Mouse (Mus musculus) urinary bladder, postnatal 25 days (tissue): ENCODE results near the gene Palm2.
A peak's percentile ranks its signal among the peaks of the same experiment; 100 is the strongest.

ENCODE experiments used
- DNase-seq: peaks from one replicate; pipeline ENCODE4 v3.0.0; 2022; ENCODE audit warnings: low spot score

Palm2 gene

DNA sequence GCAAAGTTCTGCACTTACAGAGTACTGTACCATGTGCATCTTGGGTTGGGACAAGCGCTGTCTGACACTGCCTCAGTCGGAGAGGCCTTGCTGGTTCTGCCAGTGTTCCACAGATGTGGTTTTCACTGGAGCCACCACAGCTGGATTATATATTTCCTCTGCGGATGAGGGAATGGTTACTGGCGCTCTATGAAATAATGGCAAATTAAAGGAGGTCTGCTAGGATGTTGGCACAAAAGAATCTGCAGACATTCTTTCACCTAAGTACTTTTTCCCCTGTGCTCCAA is 135.0 kb downstream of the Palm2 start:
- DNase-seq, result no peak

DNA sequence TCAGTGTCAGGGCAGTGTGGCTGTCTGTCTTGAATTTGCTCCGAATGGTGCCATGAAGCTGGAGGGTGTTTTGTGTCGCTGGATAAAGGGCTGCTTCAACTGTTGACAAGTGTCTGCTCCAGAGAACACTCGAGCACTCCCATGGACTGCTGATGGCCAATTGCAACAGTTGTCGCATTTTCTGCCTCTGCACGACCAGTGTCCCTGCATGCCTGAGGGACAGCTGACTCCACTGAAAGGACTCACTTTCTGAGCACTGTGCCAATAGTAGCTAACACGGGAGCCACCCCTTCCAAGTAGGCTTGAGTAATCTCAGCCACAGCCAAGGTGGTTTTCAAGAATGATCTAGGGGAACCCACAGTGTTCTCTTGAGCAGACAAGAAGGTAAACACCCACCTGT is 135.7 kb downstream of the Palm2 start:
- no peak for DNase-seq

DNA sequence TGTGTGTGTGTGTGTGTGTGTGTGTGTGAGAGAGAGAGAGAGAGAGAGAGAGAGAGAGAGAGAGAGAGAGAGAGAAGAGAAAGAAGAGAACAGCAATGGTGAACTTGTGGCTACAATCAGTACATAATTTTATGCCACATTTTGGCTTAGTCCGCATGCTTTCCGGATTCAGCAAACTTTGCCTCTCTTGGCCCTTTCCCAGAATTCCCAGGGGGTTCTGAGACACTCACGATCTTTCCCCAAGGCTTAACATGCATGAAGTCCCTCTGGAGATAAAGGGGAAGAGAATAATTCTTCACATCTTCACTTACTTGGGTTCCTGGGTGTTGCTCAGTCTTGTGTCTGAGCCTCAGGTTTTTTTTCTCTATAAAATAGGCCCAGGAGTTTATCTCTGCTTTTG is 136.2 kb downstream of the Palm2 start:
- DNase-seq, result no peak

DNA sequence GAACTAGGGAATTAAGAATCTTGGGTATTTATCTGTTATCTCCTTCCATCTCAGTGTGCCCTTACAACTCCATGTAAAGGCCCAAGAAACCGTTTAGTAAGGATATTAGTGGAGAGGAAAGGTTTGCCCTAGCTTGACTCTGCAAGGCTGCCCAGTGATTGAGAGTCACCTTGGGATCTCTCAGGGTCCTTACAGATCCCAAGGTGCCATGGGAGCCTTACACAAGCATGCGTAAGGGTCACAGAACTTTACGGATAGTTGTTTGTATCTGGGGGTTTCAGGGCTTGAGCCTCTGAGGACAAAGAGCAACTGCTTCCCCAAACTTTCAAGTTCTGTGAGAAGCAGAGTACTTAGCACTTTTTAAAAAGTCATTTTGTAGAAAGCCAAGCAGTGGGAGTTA is 140.1 kb downstream of the Palm2 start:
- DNase-seq, result no peak

DNA sequence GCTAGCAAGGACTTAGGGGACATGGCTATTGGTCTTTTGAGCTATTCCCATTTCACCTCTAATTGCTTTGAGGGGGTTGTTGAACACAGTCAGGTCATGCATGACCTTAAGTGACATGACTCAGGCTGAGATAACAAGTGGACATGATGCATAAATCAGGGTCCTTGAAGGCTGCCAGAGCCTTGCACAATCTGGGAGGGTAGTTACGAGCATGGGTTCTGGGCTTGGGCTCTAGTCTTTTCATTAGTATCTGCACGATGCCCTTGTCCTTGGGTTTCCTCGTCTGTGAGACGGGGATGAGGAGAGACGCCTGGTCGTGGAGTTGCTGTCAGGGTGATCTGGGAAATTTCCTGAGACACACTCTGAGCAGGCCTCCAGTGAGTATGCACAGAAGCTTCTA is 140.6 kb downstream of the Palm2 start:
- no peak for DNase-seq

DNA sequence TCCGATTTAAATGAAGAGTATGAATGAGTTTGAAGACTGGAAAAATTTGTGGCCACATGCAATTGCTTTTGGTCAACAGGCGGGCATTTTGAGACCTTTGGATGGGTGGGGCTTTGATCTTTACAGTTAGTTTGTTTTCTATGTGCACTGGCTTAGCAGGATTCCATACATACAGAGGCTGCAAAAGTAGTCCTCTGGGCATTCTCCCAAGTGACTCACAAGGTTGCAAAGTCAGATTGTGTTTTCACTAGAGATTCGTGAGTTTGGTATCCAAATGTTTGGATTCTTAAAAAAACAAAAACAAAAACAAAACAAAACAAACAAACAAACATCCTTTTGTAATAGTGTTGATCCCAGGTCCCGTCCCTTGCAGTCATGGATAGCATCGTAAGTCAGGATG is 141.6 kb downstream of the Palm2 start:
- no peak for DNase-seq

DNA sequence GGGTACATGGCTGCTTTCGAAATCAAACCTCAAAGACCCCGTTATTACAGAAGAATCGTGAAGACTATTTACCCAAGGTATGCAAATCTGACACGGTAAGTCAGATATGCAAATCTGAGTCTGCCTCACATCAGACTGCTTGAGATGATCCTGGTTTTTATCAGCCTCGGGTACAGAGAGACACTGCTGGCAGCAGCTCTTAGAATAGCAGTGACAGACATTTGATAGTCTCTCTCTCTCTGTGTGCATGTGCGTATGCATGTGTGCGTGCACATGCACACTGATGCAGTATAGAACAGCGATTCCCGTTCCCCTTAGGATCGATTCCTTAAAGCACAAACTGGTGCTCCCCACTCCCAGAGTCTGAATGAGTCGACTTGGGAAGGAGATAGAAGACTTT is 142.0 kb downstream of the Palm2 start:
- DNase-seq, result no peak

DNA sequence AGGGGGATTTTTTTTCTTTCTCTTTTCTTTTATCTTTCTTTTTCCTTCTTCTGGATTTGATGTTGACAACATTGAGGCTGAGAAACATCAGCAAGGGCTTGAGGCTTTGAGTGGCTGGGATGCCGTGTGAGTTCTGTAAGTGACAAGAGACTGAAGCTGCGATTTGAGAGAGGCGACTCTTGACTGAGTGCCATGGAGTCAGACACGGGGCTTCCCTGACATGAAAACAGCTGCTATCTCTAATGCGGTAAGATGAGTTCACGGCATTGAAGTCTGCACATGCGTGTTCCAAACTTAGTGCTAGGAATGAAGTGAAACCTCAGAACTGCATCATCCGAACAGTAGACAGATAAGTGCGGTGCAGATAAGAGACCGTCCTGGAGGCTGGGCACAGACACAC is 145.6 kb downstream of the Palm2 start:
- no peak for DNase-seq

DNA sequence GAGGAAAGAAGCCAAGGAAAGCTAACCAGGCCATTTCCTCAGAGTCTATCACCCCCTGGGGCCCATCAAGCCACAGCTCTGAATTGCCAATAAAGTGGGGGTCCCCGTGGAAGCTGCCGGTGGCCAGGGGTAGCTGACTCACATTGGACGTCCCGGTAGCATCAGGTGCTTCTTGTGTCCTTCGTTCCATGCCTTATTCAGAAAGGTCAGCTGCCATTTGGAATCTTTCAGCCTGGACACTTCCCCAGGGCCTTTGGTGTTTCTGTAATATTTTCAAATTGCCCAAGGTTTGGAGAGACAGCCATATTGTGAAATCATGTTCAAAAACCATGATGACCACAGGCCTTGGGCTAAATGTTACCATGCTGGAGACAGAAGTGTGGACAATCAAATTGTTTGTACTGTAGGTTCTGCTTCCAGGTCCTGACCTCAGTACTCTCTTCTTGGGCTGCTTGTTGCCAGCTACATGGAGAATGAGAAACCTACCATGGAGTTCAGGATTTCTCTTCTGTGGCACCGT is 151.3 kb downstream of the Palm2 start:
- no peak for DNase-seq

DNA sequence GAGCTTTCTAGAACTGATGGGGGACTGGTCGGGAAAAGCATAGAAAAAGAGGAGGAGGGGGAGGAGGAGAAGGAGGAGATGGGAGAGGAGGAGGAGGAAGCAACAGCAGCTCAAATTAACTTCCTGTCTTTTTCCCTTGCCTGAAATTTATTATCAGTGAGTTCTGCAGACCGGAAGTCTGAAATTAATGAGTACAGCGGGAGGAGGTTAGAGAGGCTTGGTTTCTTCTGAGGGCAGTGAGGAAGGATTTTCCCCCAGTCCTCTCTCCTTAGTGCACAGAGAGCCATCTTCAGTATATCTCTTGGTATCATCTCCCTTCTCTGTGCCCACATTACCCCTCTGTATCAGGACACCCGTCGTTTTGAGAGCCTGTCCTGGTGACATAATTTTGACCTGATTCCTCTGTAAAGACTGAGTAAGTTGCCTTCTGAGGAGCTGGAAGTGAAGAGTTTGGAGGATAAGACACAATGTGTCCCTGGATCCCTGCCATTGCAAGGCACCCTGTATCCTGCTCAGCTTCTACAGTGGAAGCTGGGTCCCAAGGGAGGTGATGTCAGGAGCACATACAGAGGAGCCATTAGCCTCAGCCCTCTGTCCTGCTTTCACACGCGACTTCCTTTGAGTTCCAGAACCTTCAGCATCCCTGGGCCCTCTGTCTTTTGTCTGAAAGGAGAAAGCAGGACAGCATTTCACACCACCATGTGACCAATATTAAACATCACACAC is 153.0 kb downstream of the Palm2 start:
- DNase-seq, result no peak

DNA sequence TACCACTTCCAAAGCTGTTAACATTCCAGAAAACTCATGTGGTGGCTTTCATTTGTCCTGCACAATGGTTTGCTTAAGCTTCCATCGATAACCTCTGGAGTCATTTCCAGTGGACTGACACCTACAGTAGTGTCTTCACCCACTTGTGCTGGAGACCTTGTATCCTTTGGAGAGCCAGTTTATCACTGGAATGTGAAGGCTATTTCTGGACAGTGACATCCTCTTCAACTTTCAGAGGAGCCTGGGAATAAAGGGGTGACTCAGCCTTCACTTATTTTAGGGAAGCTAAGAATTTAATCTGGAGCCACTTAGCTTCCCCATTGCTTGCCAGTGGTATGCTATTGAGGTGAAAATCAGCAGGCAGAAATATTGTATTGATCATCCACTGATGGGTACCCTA is 154.3 kb downstream of the Palm2 start:
- no peak for DNase-seq

DNA sequence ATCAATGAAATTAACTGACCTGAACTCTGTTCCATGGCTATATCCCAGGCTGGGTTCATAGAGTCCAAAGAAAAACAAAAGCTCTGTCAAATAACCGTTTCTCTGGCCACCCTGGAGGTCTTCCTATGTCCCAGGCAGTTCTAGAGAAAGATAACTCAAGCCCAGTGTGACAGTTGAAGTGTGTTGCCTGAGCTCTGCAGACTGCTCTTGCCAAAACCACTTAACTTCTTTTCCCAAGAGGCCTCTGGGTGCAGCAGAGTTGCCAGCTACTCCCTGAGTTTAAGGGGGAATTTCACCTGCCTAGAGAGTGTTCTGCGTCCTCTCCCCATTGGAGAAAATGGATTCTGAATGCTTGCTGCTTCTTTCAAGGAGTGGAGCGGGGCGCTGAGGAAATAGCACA is 158.7 kb downstream of the Palm2 start:
- no peak for DNase-seq

DNA sequence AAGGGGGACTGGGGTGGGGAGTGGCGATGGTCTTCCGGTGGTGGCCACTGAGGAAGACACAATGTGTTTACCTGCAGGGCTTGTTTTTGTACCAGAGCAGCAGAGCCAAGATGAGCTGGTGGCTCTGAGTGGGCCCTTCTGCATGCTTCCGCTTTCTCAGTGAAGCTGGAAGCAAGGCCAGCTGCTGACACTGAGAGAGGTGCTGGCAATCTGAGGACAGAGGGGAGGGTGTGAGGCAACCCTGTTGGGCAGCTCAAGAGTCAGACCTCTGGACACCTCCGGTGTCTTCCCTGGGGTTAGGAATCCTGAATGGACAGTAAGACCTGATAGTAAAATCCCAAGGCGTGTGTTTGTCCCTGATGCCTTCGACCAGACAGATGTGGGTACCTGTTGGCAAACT is 165.9 kb downstream of the Palm2 start:
- no peak for DNase-seq

DNA sequence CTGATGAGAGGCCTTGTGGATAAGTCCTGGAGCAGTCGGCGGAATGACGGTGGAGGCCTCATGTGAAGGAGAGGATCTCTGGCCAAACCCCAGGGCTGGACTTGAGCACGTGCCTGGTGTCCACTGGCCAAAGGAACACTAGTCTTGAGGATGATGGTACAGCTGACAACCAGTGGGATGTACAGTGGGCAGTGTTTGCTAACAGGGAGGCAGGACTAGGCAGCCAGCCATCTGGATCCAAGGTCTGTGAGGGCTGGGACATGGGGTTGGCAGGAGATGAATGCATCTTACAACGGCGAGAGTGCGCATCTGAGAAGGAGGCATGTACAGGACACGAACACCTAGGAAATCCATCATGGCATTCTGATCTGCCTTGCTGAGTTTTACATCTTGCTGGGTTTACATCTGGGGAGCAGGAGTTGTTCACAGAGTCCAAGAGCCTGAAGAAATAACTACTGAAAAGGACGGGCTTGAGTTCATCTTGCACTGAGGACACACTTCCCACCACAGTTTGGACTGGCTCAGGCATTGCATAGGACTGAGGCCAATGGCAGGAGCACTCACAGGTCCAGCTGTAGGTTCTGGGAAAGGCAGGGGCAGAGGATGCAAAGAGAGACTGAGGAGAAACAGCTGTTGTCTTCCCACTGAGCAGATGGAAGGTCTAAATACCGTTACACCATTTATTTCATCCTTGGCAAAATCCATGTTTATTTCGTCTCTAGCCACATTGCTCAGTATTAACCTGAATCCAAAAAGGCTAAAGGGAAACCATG is 166.8 kb downstream of the Palm2 start:
- DNase-seq, result no peak

DNA sequence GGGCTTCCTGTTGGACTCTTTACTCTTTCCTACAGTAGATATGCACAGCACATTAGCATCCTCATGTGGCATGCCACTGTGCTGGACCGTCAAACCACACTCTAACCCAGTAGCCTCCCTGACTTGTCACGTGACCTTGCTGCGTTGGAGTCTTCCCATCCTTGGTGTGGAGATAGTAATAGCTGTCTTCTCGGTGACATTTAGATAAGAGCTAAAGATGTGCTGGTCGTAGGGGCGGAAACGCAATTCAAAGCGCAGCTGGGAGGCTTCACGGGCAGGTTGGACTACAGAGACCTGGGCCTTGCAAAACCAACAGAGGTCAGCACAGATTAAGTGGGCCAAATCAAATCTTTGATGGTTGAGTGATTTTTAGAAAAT is 167.4 kb downstream of the Palm2 start:
- DNase-seq, result no peak

DNA sequence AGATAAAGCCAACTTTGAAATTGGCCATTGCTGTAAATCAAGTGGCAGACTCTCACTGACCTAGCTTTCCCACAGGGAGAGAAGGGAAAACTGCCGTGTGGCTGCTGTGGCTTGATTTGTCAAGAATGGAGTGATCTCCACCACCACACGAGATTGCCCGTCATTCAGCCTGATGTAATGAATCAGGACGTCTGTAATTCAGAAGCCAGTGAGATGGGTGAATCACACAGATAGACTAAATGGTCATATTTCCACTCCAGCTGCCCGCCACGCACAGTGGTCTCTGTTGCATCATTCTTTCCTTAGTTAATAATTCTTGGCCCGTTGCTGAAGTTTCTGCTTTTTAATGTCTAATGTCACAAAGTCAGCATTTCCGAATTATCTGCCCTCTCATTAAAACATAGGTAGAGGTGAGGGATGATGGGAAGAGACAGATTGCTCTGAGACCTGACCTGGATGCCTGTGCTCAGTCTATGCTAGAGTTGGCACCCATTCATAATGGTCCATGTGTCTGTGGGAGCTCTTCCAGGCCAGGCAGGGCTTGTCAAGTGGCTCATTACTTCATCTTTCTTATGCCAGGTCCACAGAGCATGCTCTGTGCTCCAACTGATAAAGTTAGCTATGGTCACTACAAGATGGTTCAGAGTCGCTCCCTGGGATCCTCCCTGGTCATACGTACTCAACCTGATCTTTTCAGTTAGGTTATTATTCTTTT is 168.0 kb downstream of the Palm2 start:
- no peak for DNase-seq

DNA sequence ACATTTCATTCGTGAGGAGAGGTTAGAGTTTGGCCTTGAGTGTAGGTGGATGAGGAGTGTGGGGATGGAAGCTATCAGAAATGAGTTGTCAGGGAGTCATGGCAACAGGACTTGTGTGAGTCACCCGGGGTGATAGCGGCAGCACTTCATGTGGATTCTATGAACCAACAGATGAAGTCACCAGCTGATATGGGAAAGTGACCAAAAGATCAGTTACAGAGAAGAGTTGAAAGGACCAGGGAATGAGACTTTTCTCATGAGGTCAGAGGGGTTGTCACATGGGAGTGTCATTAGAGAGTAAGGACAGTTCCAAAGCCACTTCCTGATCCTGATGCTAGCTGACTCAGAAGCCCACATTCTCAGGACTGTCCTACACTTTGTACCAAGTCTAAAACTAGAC is 172.2 kb downstream of the Palm2 start:
- no peak for DNase-seq

DNA sequence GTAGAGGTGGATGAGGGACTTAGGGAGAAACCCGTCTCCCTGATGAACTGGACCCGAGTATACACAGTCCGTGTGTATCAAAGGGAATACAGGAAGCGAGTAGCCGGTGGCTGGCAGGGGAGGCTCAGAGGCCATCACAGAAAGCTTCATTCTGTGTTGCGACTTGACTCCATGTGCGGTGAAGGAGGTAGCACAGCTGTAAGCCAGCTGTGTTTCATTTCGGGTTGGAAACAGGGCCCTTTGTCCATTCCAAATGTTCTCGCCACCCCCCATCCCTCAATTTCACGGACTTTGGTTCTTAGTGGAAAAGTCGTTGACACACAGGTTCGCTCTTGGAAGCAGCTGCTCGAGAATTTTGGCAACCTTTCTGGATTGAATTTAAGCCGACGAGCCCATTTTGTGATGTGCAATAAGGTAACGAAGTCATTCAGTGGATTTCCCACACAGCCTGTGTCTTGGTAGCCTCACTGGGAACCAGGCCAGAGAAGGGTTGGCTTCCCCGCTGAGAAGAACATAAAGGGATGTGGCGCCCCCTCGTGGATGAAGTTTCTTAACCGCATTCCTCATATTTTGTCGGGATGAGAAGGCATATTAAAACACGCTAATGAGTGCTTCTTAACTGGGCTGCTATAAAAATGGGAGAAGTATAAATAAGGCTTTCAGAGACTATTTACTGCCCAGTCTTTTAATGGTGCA is 173.3 kb downstream of the Palm2 start:
- DNase-seq, result peak; percentile 93

DNA sequence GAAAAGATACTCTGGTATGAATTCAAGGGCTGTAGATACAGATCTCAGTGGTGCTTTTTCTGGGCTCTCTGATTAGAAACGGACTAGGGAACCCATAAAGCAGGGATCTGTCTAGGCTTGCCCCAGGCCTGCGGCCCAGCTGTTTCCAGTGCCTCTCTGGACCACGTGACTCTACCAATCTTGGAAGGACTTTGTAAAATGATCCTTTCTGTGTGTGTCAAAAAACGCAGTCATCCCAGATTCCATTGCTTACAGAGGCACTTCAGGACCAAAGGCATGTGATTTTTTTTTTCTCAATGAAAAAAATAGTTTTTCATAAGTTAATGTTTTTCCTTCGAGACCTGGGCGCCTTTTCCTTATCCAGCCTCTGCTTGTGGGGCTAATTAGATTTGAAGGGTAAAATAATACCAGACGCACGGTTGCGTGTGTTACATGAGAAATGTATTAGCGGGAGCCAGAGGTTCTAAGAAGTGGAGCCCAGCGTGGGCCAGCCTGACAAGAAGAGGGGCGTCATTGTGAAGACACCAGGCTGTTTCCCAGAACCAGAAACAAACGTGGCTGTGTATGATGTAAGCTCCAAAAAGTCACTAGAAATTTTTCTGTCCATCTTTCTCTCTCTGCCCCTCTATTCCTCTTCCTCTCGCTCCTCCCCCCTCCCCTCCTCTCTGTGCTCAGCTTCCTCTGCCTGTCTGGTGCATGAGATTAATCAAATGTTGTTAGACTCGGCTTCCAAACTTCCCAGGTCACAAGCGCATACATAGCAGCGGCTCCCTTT is 177.4 kb downstream of the Palm2 start:
- DNase-seq, result no peak

DNA sequence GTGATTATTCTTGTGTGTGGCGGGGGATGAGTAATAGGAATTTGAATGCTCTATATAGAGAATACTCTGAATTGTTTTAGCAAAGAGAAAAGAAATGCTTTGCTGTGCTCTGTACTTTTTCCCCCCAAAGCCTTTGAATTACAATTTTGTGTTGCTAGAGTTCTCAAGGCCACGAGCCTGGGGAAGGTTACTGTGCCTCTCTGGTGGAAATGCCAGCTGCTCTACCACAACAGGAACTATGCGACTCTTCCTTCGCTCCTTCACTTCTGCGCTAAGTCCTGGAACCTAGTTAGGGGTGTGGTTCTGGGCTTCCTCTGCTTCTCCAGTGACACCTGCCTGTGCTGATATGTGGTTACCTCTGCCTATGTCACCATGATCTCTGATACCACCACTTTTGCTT is 178.7 kb downstream of the Palm2 start:
- no peak for DNase-seq

DNA sequence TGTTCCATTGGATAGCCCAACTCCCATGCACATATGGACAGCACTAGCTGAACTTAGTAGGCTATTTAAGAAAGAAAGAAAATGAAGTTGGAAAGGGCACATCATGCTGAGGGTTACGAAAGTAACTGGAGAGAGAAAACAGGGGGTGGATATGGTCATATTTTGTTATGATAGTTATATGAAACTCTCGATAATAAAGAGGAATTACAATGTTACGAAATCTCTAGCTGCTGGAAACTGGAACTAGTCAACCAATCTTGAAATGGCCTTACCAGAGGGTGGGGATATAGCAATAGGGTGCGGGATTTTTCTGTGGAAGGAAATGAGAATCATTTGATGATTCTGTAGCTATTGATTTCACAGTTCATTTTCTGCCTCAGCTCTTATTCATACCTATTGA is 180.6 kb downstream of the Palm2 start:
- no peak for DNase-seq

DNA sequence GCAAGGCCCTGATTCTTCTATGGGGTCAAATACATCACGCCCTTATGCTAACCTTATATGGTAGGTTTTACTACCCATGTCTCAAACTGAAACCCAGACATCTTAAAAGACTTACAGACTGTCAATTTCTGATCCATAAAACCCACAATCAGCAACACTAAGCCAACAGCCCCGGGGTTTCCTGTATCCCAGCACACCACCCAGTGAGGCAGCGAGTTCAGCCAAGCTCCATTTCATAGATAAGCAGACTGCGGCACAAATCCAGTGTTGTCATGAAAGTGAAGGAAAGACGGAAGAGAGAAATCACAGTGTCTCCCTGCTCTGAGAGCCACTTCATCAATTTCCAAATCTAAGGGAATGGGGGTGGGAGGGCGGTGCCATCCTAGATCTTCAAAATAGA is 184.7 kb downstream of the Palm2 start:
- DNase-seq, result no peak
